ENCODE assay signal across 9 mouse cellular contexts in genomic region chr7:101676033-101676761, GRCm38 (mm10). TPM values are rescaled to one million over a fixed set of nuclear protein-coding genes. Genes with fewer than 3 reads are reported as not detected.
A peak's percentile ranks its signal among the peaks of the same experiment; 100 is the strongest.
DNase-seq lines count a peak whose midpoint lies in the region; ATAC-seq lines count a peak whose summit lies in the region.
"Had no signal": no experiment of that assay in that cellular context is flagged by ENCODE, and none has a peak within 500 bp of the region (broad histone marks: within the 10 kb centered on the region; RNA-seq: fewer than 3 reads in every experiment).

No protein-coding gene starts in this region.

- H3K9me3 ChIP-seq in forebrain, embryonic 11.5 days (ENCODE audit: control insufficient read depth, low read length) = no peaks in the 10 kb centered on the region
- no peaks in the 10 kb centered on the region for H3K9me3 ChIP-seq in hindbrain, embryonic 10.5 days
- no peaks in the 10 kb centered on the region for H3K9me3 ChIP-seq in midbrain, embryonic 13.5 days
- H3K9me3 ChIP-seq: embryonic facial prominence, embryonic 12.5 days had no signal

- H3K36me3 ChIP-seq in forebrain, embryonic 11.5 days (ENCODE audit: control insufficient read depth, insufficient read depth, low read length) = no peaks in the 10 kb centered on the region
- H3K36me3 ChIP-seq in hindbrain, embryonic 10.5 days = 0 out of 2 replicates have a peak, but pooled peaks cover under 1% of the 10 kb centered on the region
- no peaks in the 10 kb centered on the region for H3K36me3 ChIP-seq in midbrain, embryonic 13.5 days
- H3K36me3 ChIP-seq: embryonic facial prominence, embryonic 12.5 days had no signal

- H3K27me3 ChIP-seq in forebrain, embryonic 11.5 days (ENCODE audit: control insufficient read depth, insufficient read depth, low read length) = no peaks in the 10 kb centered on the region
- no peaks in the 10 kb centered on the region for H3K27me3 ChIP-seq in hindbrain, embryonic 10.5 days (ENCODE audit: insufficient read depth, poor library complexity, severe bottlenecking)
- H3K27me3 ChIP-seq in midbrain, embryonic 13.5 days = no peaks in the 10 kb centered on the region
- H3K27me3 ChIP-seq: embryonic facial prominence, embryonic 12.5 days had no signal

- WGBS in forebrain, embryonic 11.5 days = 34% methylated on average over 6 of the region's 6 CpGs
- WGBS in hindbrain, embryonic 10.5 days = 30% methylated on average over 6 of the region's 6 CpGs
- 26% methylated on average over 6 of the region's 6 CpGs for WGBS in midbrain, embryonic 13.5 days

- peaks cover 13% of the 10 kb centered on the region; the same call in 1 of the 2 replicates for H3K4me1 ChIP-seq in forebrain, embryonic 11.5 days (replicated peaks; ENCODE audit: control insufficient read depth, insufficient read depth, low read length)
- H3K4me1 ChIP-seq in hindbrain, embryonic 10.5 days (replicated peaks) = peaks cover 63% of the 10 kb centered on the region
- H3K4me1 ChIP-seq in midbrain, embryonic 13.5 days (replicated peaks) = peaks cover 28% of the 10 kb centered on the region

- H3K4me3 ChIP-seq in forebrain, embryonic 11.5 days (ENCODE audit: low read depth, low read length) = no peak overlapping the region
- H3K4me3 ChIP-seq in hindbrain, embryonic 10.5 days = no peak overlapping the region
- no peak overlapping the region for H3K4me3 ChIP-seq in midbrain, embryonic 13.5 days (replicated peaks)
- H3K4me3 ChIP-seq: embryonic facial prominence, embryonic 12.5 days had no signal

- no peak for ATAC-seq in forebrain, embryonic 11.5 days (replicated peaks; ENCODE audit: low FRiP score)
- ATAC-seq in midbrain, embryonic 13.5 days = no peak

- no peak overlapping the region; the same call in 1 of the 2 replicates for H3K4me2 ChIP-seq in forebrain, embryonic 11.5 days (ENCODE audit: low read depth, low read length, severe bottlenecking)
- H3K4me2 ChIP-seq in midbrain, embryonic 13.5 days (replicated peaks) = no peak overlapping the region
- H3K4me2 ChIP-seq: embryonic facial prominence, embryonic 12.5 days had no signal

- H3K9ac ChIP-seq in forebrain, embryonic 11.5 days (ENCODE audit: low read length) = peak overlapping the region; percentile 35; the same call in 1 of the 2 replicates
- no peak overlapping the region for H3K9ac ChIP-seq in midbrain, embryonic 13.5 days (replicated peaks)
- H3K9ac ChIP-seq: embryonic facial prominence, embryonic 12.5 days had no signal

- peak; percentile 42 for DNase-seq in brain, adult 2 months (ENCODE audit: low read depth, low spot score)
- DNase-seq in forebrain, embryonic 11.5 days (ENCODE audit: low spot score) = no peak
- DNase-seq in hindbrain, embryonic 10.5 days (ENCODE audit: low spot score) = no peak
- no peak for DNase-seq in embryo, embryonic 11 days
- DNase-seq in spleen, adult 12 weeks (ENCODE audit: low spot score) = no peak
- DNase-seq in kidney, postnatal 36 days = no peak
- DNase-seq: thymus, adult 2 months had no signal

- peak overlapping the region; percentile 70 for H3K27ac ChIP-seq in forebrain, embryonic 11.5 days (ENCODE audit: low read depth, low read length)
- peak overlapping the region; percentile 85 for H3K27ac ChIP-seq in hindbrain, embryonic 10.5 days
- H3K27ac ChIP-seq in midbrain, embryonic 13.5 days = peak overlapping the region; percentile 20; the same call in 1 of the 2 replicates

RNA-seq across cellular contexts. Expression of gene Clpb, which starts 12.8 kb away (rescaled TPM):
- polyA plus RNA-seq in forebrain, embryonic 11.5 days (2014; fragmentation: Nextera tagmentation; extraction: Ambion mirVana) = 43.5 and 47.5 TPM in 2 replicates
- 45.0 and 54.9 TPM in 2 replicates for polyA plus RNA-seq in hindbrain, embryonic 10.5 days (2016; fragmentation: Nextera tagmentation; extraction: Ambion mirVana)
- polyA plus RNA-seq in midbrain, embryonic 13.5 days (2015; fragmentation: Nextera tagmentation; extraction: Ambion mirVana) = 31.9 and 33.7 TPM in 2 replicates

Comparison
In these comparisons a context has a peak if more than half of its experiments do, and no peak if none do; other contexts are left out.
1. H3K27ac ChIP-seq: peak in every context shown above with its lines; median percentile 85 in hindbrain, embryonic 10.5 days; 70 in forebrain, embryonic 11.5 days; 20 in midbrain, embryonic 13.5 days.